Mouse (Mus musculus): ENCODE data around the gene Akt2. TPM values are rescaled to one million over a fixed set of nuclear protein-coding genes. Genes with fewer than 3 reads are reported as not detected.

Gene Akt2
- polyA plus RNA-seq (2012; rRNA removed) = 111 and 122 TPM in 2 replicates

DNA sequence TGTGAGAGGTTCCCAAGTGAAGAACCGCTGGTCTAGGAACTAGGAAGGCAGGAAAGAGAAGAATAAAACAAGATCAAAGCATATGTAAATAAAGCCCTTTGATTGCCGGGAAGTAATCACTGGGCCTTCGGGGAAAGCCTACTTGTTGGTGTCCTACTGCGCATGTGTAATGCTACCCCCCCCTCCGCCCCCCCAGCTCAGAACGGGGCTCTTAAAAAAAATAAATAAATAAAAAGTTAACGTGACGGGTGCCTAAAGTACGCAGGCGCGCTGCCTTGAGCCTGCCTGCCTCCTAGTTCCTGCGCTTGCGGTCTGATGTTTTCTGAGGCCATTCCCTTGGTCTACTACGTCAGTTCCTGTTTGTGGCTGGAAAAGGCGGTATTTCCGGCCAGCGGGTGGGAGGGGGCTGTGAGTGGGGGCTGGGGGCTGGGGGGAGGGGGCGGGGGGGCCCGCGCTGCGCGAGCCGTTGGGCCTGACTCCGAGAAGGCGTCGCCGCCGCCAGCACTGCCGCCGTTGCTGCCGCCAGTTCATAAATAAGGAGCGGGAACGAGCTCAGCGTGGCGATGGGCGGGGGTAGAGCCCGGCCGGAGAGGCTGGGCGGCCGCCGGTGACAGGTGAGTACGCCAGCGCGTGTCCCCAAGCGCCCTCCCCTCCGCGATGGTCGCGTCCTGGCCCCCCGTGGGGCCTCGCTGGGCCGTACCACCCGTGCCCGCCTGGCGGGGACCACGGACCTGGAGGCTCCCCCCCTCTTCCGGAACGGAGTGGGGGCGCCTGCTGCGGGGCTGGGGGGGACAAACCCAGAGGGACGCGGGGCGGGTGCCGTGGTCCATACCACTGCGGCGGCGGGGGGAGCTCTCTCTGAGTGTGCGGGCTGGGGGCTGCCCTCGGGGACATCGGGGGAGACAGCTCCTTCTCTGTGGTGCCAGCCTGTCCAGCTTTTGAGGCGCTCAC, at the start of gene Akt2:
Gene Akt2 (plus strand): TSS at position 287 of the 951 bp plus-strand sequence.

DNA sequence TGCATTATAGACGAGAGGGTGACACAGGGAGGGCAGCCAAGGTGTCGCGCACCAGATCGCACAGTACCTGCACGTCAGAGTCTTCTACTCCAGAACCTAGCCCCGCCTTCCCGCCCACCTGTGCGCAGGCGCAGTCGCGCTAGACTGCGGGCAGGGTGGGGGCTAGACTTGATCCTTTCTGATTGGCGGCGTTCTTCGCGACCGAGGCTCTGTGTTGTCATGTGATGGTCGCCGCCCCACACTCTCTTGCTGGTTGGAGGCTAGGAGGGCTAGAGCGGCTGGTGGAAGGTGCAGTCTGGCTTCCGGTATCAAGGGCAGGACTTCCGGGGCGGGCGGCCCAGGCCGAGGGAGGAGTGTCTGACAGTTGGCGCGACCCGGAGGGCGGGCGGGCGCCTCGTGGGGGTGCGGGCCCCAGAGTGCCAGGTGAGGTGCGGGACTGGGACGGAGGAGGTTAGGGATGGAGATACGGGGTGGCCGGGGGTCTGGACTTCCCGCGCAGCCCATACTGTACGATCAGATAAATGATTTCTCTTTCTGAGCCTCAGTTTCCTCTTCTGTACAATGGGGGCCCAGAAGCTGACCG, 38.3 kb upstream of the Akt2 start, which contains the start of the genes Pld3 and 2310022A10Rik:
Gene Pld3 (minus strand): TSS at position 288 of the 583 bp plus-strand sequence.
Gene 2310022A10Rik (plus strand): TSS at position 303 of the 583 bp plus-strand sequence.

DNA sequence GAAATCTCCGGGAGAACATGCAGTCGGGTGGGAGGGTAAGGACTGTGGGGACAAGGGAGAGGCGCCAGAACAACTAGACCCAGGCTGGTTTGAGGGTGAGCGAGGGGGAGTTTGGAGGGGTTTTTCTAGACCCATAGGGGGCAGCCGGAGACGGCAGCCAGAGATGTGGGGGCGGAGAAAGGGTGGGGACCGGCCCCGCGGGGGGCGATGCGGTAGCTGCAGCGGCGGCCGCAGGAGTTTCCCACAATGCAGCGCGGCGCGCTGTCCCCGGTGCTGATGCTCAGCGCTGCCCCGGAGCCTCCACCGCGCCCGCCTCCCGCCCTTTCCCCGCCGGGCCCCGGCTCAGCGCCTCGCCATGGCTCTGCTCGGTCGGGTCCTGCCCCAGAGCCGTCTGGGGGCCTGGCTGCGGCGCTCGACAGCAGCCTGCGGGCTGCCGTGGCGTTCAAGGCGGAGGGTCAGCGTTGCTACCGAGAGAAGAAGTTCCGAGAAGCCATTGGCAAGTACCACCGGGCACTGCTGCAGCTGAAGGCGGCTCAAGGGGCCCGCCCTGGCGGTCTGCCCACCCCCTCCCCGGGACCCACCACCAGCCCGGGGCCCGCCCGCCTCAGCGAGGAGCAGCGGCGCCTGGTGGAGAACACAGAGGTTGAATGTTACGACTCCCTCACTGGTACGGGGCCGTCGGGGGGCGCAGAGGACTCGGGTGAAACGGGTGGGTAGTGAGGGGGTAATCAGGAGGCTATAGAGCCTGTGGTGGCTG, 62.5 kb downstream of the Akt2 start, which contains the start of gene Ttc9b:
Gene Ttc9b (plus strand): TSS at position 235 of the 757 bp plus-strand sequence.

DNA sequence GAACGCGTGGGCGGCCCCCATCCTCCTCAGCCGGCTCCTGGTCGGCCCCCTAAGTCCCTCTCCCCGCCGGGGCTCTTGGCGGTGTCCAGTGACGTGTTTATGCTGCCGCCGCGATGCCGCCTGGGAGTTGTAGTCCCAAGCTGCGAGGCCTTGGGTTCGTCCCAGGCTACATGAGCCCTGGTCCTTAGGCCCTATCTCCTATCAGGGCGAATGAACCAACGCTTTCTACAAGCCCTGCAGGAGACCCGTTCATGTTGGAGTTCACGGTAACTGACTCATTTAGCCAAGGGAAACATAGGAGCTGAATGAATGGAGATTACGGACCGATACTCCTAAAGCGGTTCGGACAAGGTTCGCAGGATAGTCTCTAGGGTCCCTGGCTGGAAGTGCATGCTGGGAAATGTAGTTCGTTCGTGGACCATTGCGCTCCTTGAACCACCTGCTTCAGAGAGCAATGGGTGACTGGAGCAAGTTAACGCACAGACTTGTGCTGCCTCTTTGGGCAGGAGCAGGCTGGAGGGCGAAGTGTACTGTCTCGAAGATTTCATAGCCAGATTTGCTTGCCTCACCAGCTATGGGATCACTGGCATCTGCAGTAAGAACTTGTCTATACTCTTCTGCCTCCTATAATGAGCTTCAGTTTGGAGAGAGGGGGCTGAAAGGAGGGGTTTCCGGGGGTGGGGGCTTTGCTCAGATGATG, 83.3 kb downstream of the Akt2 start, which contains the start of gene Map3k10:
Gene Map3k10 (minus strand): TSS at position 77 of the 700 bp plus-strand sequence.

DNA sequence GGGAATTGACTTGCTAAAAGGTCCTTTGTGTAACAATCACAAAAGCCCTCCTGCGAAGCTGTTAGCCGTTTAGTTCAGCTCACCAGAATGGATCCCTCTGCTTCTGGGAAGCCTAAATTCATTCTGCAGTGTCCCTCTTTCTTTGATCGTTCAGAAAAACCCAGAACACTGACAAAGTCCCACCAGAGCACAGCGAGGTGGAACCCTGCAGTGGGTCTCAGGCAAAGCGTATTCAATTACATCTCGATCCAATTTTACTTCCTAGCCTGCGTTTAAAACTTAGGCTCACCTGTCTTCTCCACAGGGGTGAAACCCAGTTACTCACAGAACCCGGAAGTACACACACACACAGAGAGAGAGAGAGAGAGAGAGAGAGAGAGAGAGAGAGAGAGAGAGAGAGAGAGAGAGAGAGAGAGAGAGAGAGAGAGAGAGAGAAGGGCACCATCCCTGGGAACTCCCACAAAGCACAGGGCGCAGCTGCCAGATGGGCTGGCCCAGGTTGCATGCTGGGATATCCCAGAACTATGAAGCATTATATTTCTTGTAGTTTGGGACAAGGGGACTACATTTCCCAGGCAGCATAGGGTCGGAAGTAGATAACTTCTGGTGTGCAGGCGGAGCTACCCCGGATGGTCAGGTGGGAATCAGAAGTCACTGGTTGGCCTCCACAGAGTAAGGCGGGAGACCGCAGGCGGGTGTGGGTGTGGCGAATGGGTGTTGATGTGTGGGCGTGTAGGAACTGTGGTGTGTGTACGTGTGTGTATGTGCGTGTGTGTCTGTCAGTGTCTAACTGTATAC, 97.7 kb downstream of the Akt2 start, which contains the start of gene Zfp607b:
Gene Zfp607b (plus strand): TSS at position 526 of the 798 bp plus-strand sequence.

Other genes with a start within 250 kb of the Akt2 start
- gene Shkbp1, start 235.5 kb upstream of the Akt2 start, polyA plus RNA-seq (2012; rRNA removed) = 86.6 and 97.9 TPM in 2 replicates
- gene Gm20479, start 234.1 kb upstream of the Akt2 start, polyA plus RNA-seq (2012; rRNA removed) = 0.63 TPM in 1 of 2 replicates, not detected in the other
- 0.48 and 0.73 TPM in 2 replicates for gene Sptbn4, start 143.9 kb upstream of the Akt2 start, polyA plus RNA-seq (2012; rRNA removed)
- 144 and 146 TPM in 2 replicates for gene Blvrb, start 143.6 kb upstream of the Akt2 start, polyA plus RNA-seq (2012; rRNA removed)
- gene Sertad3, start 117.8 kb upstream of the Akt2 start, polyA plus RNA-seq (2012; rRNA removed) = 12.7 and 14.7 TPM in 2 replicates
- gene Sertad1, start 104.6 kb upstream of the Akt2 start, polyA plus RNA-seq (2012; rRNA removed) = 51.6 and 54.1 TPM in 2 replicates
- gene Prx, start 92.2 kb upstream of the Akt2 start, polyA plus RNA-seq (2012; rRNA removed) = 3.2 and 3.5 TPM in 2 replicates
- 2.8 and 2.9 TPM in 2 replicates for gene Hipk4, start 68.3 kb upstream of the Akt2 start, polyA plus RNA-seq (2012; rRNA removed)
- gene Pld3, start 38.3 kb upstream of the Akt2 start, polyA plus RNA-seq (2012; rRNA removed) = 235 and 281 TPM in 2 replicates
- 40.4 and 41.2 TPM in 2 replicates for gene 2310022A10Rik, start 38.3 kb upstream of the Akt2 start, polyA plus RNA-seq (2012; rRNA removed)
- gene Ttc9b, start 62.4 kb downstream of the Akt2 start, polyA plus RNA-seq (2012; rRNA removed) = not detected in 2 replicates
- gene Map3k10, start 83.0 kb downstream of the Akt2 start, polyA plus RNA-seq (2012; rRNA removed) = 54.5 and 69.7 TPM in 2 replicates
- gene Zfp607b, start 97.8 kb downstream of the Akt2 start, polyA plus RNA-seq (2012; rRNA removed) = 0.47 and 0.76 TPM in 2 replicates
- gene Zfp60, start 139.8 kb downstream of the Akt2 start, polyA plus RNA-seq (2012; rRNA removed) = 1.6 and 2.0 TPM in 2 replicates
- gene Zfp626, start 215.6 kb downstream of the Akt2 start, polyA plus RNA-seq (2012; rRNA removed) = 0.33 and 0.41 TPM in 2 replicates
- 0.43 and 0.58 TPM in 2 replicates for gene Zfp59, start 247.1 kb downstream of the Akt2 start, polyA plus RNA-seq (2012; rRNA removed)